Mouse (Mus musculus) hindbrain, embryonic 13.5 days (tissue): ENCODE data around the gene Hist1h2af. TPM values are rescaled to one million over a fixed set of nuclear protein-coding genes. Genes with fewer than 3 reads are reported as not detected.
"Not testable (repeated sequence)": the region's sequence is repeated elsewhere in the genome, so short reads cannot be mapped to it uniquely, and the experiment has no call there.

Source experiments
- ATAC-seq: fragments of 200-750 bp; cut with Nextera tagmentation; 2 replicates; pipeline ENCODE4 v1.8.0; 2017; ENCODE audit warnings: moderate TSS enrichment; ENCODE audit not compliant: low FRiP score
- H3K27ac ChIP-seq: fragments of 300-500 bp; sonication (generic); 2 replicates; pipeline ENCODE4 v1.5.1; 2015; ENCODE audit warnings: inconsistent platforms, mild to moderate bottlenecking, moderate library complexity
- H3K27me3 ChIP-seq: fragments of 300-500 bp; sonication (generic); 2 replicates; pipeline ENCODE4 v1.6.1; 2015; ENCODE audit warnings: mild to moderate bottlenecking, inconsistent platforms
- H3K36me3 ChIP-seq: fragments of 300-500 bp; sonication (generic); 2 replicates; pipeline ENCODE4 v1.6.1; 2015; ENCODE audit warnings: mild to moderate bottlenecking, inconsistent platforms
- H3K4me1 ChIP-seq: fragments of 300-500 bp; sonication (generic); replicated peaks from 2 replicates; pipeline ENCODE4 v1.6.1; 2015; ENCODE audit warnings: inconsistent platforms
- H3K4me2 ChIP-seq: fragments of 300-500 bp; sonication (generic); 2 replicates; pipeline ENCODE4 v1.6.1; 2015; ENCODE audit warnings: inconsistent platforms, mild to moderate bottlenecking, moderate library complexity
- H3K4me3 ChIP-seq: fragments of 300-500 bp; sonication (generic); 2 replicates; pipeline ENCODE4 v1.5.1; 2015; ENCODE audit warnings: mild to moderate bottlenecking, inconsistent platforms
- H3K9ac ChIP-seq: fragments of 300-500 bp; sonication (generic); 2 replicates; pipeline ENCODE4 v1.6.1; 2015; ENCODE audit warnings: mild to moderate bottlenecking, inconsistent platforms
- H3K9me3 ChIP-seq: fragments of 300-500 bp; sonication (generic); 2 replicates; pipeline ENCODE4 v1.6.1; 2016; ENCODE audit warnings: inconsistent platforms
- WGBS: fragments of 180-500 bp; shearing (Covaris S2); methylation state at CpG from one replicate; pipeline ENCODE4 v1.1.7; 2015; 5-methylcytosine and 5-hydroxymethylcytosine counted together
- polyA plus RNA-seq: library from polyadenylated mRNA; unstranded; fragments of >200 nt; fragmentation: Nextera tagmentation; extraction: Ambion mirVana; gene quantifications from 2 replicates; pipeline ENCODE4 v1.2.1, GENCODE M21; 2015

Gene Hist1h2af
- polyA plus RNA-seq, 1 experiment from 2014 or later = 2.4 TPM

DNA sequence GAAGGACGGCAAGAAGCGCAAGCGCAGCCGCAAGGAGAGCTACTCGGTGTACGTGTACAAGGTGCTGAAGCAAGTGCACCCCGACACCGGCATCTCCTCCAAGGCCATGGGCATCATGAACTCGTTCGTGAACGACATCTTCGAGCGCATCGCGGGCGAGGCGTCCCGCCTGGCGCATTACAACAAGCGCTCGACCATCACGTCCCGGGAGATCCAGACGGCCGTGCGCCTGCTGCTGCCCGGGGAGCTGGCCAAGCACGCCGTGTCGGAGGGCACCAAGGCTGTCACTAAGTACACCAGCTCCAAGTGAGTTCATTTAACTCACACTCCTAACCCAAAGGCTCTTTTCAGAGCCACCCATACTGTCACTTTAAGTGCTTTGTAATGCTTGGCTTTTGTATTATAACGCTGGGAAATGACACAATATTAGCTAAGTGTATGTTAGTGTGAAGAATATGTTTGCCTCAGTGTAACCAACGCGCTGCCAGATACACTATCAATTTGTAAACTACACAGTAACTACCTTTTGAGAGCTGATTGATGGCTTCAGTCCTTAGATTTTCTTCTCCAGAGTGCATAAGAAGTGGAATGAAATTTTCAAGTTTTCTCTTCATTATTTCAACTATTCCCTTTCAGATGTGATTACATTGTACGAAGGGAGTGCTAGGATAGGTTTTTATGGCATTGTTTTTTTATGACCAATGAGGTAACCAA lies 38.0 kb downstream of the Hist1h2af start:
- H3K9me3 ChIP-seq, H3K27me3 ChIP-seq, H3K36me3 ChIP-seq: not testable (repeated sequence)
- H3K4me3 ChIP-seq = peak overlapping the region; percentile 50
- peaks cover 34% of the 10 kb centered on the region for H3K4me1 ChIP-seq
- peak; percentile 1; the same call in 1 of the 2 replicates for ATAC-seq
- H3K27ac ChIP-seq = peak overlapping the region; percentile 96
- H3K4me2 ChIP-seq = peak overlapping the region; percentile 74
- H3K9ac ChIP-seq = peak overlapping the region; percentile 81
- under 1% methylated on average over 17 of the region's 34 CpGs for whole genome bisulfite sequencing

DNA sequence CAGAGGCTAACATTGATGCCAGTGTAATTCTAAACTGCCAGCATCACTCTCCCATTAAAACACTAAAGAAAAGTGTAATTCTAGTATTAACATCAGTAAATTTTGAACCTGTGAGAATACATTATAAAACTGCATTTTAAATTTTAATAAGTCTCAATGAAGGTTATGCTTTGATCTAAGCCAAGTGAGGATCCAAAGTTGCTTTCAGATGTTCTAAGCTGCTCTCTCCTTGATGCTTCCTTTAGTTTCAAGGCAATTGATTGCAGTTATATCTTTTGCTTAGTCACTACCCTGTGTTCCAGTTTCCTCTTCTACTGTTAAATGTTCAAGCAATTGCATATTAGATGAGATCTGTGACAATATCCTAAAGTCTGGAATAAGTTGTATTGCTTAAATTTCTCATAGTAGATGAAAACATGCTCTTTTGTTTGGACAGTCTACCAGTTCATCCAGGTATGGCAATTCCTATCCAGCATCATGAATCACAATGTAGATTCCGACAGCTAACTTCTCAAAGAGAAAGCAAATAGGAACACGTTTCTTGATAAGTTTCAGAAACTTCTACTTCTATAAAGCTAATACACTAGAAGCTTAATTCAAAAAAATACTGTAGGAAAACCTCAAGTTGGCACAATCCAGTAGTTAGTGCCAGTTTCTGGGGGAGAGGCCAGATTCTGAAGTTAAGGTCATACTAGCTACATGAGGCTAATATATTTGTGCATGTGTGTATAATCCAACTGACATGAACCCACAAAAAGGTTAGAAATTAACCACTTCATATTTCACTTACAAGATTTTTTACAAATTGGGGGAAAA lies 38.7 kb downstream of the Hist1h2af start:
- Histone ChIP-seq H3K27me3 (no peaks in the 10 kb centered on the region), H3K4me3 (peak overlapping the region; percentile 50), H3K27ac (peak overlapping the region; percentile 96), H3K4me1 (peaks cover 41% of the 10 kb centered on the region), H3K9me3 (no peaks in the 10 kb centered on the region), H3K36me3 (no peaks in the 10 kb centered on the region), H3K9ac (peak overlapping the region; percentile 81), H3K4me2 (peak overlapping the region; percentile 74)
- ATAC-seq = no peak
- 40% methylated on average over 2 of the region's 2 CpGs for WGBS

DNA sequence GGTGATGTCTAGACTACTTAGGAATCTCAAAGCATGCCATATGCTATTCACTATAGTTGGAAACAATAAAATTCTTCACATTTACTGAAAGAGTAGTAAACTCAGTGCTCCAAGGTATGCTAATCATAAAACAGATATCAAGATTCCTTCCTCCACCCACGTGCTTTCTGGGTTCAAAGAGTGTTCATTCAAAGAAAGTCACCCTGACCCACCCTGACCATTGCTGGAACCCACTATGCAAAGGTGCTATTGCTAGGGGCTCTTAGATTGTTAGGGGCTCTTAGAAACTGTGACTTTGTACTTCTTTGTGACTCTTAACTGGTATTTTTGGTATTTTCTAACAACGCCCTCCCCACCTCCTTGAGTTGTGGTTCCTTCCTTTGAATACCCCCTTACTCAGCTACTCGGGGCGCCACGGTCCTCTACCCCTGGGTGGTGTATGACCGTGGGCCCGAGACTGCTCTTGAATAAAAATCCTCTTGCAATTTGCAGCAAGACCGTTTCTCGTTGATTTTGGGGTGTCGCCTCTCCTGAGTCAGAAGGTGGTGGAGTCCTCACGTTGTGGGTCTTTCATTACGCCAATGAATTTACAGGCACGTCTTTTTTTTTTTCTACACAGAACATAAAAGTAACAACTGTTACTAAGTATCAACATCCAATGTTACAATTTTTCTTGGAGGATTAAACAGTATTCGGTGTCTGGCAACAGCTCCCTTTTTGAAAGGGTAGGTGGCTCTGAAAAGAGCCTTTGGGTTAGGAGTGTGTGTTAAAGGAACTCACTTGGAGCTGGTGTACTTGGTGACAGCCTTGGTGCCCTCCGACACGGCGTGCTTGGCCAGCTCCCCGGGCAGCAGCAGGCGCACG lies 39.6 kb downstream of the Hist1h2af start:
- H3K9ac ChIP-seq = peak overlapping the region; percentile 49; the same call in 1 of the 2 replicates
- WGBS = 9% methylated on average over 20 of the region's 20 CpGs
- not testable (repeated sequence) for ATAC-seq

DNA sequence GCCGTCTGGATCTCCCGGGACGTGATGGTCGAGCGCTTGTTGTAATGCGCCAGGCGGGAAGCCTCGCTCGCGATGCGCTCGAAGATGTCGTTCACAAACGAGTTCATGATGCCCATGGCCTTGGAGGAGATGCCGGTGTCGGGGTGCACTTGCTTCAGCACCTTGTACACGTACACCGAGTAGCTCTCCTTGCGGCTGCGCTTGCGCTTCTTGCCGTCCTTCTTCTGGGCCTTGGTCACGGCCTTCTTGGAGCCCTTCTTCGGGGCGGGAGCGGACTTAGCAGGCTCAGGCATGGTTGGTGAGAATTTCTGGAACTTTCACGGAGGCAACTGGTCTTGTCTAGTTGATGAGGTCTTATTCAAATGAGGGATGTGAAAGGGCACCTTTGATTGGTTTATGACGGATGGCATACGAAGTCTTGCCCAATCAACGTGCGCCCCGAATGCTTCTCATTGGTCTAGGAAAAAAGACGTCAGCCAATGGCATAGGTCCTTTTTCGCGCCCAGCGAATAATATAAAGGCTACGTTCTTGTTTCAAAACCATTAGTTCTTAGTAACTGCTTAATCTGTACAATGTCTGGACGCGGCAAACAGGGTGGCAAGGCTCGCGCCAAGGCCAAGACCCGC lies 40.3 kb downstream of the Hist1h2af start, which contains the start of the genes Hist1h2bf and Hist1h2ad:
Gene Hist1h2bf (minus strand): TSS at position 299 of the 627 bp plus-strand sequence.
Gene Hist1h2ad (plus strand): TSS at position 484 of the 627 bp plus-strand sequence.
- peaks cover 41% of the 10 kb centered on the region for H3K4me1 ChIP-seq
- not testable (repeated sequence) for H3K27me3 ChIP-seq, H3K36me3 ChIP-seq, H3K9me3 ChIP-seq
- H3K27ac ChIP-seq = peak within 1 kb of the TSS; percentile 85
- WGBS = under 1% methylated on average over 42 of the region's 42 CpGs
- peak within 1 kb of the TSS; percentile 74 for H3K4me2 ChIP-seq
- peak within 1 kb of the TSS; percentile 42 for H3K4me3 ChIP-seq
- ATAC-seq = peak; percentile 93
- peak within 1 kb of the TSS; percentile 49; the same call in 1 of the 2 replicates for H3K9ac ChIP-seq

More for the DNA sequence above, 39.6 kb downstream of the Hist1h2af start:
- H3K4me3 ChIP-seq = peak overlapping the region; percentile 50
- peak overlapping the region; percentile 74 for H3K4me2 ChIP-seq
- not testable (repeated sequence) for H3K9me3 ChIP-seq, H3K27me3 ChIP-seq, H3K36me3 ChIP-seq
- peaks cover 41% of the 10 kb centered on the region for H3K4me1 ChIP-seq
- peak overlapping the region; percentile 84 for H3K27ac ChIP-seq

DNA sequence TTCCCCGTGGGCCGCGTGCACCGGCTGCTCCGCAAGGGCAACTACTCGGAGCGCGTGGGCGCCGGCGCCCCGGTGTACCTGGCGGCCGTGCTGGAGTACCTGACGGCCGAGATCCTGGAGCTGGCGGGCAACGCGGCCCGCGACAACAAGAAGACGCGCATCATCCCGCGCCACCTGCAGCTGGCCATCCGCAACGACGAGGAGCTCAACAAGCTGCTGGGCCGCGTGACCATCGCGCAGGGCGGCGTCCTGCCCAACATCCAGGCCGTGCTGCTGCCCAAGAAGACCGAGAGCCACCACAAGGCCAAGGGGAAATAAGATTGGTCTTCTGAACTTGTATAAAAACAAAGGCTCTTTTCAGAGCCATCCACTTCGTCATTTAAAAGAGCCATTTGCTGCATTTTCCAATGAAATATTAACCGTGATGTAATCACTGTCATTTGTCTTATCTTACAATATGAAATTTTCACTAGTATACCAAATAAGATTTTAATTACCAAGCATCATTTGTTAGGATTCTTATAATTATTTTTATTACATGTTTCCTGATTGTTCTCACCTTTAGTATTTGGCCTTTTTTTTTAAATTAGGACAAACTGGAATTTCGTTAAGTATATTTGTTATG lies 41.0 kb downstream of the Hist1h2af start:
- H3K27ac ChIP-seq = peak overlapping the region; percentile 85
- H3K9ac ChIP-seq, H3K9me3 ChIP-seq, H3K27me3 ChIP-seq, H3K36me3 ChIP-seq: not testable (repeated sequence)
- H3K4me3 ChIP-seq = peak overlapping the region; percentile 42
- H3K4me2 ChIP-seq = peak overlapping the region; percentile 74
- 0% methylated on average over 13 of the region's 39 CpGs for WGBS
- H3K4me1 ChIP-seq = peaks cover 41% of the 10 kb centered on the region
- peak; percentile 8 for ATAC-seq

DNA sequence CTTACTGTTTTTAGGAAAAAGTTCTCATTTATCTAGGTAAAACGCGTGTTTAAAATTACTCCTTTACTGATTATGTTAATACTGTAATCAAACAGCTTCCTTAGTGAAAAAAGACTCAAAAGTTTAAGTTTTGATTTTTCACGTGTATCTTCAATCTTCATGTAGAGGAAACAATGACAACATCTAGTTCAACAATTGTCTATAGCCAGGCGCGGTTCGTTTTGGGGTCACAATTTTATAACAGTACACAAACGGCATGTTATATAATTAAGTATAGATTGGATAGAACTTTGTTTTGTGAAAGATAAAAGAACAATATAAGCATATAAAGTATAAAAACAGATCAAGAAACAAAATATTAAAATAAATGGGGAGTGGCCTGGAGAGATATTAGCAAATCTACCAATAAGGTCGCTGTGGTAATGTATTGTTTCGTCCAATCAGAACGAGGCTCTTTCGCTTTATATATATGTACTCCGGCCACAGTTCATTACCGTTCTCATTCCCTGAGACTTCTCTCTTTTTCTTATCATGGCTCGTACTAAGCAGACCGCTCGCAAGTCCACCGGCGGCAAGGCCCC lies 41.7 kb downstream of the Hist1h2af start, which contains the start of gene Hist1h3d:
Gene Hist1h3d (plus strand): TSS at position 493 of the 581 bp plus-strand sequence.
- WGBS = under 1% methylated on average over 18 of the region's 18 CpGs
- H3K9ac ChIP-seq = peak within 1 kb of the TSS; percentile 77
- peak; percentile 40 for ATAC-seq
- no peaks in the 10 kb centered on the region for H3K36me3 ChIP-seq
- peak within 1 kb of the TSS; percentile 85 for H3K27ac ChIP-seq
- peak within 1 kb of the TSS; percentile 42 for H3K4me3 ChIP-seq
- peak within 1 kb of the TSS; percentile 69 for H3K4me2 ChIP-seq
- no peaks in the 10 kb centered on the region for H3K27me3 ChIP-seq
- peaks cover 37% of the 10 kb centered on the region for H3K4me1 ChIP-seq
- H3K9me3 ChIP-seq = no peaks in the 10 kb centered on the region

DNA sequence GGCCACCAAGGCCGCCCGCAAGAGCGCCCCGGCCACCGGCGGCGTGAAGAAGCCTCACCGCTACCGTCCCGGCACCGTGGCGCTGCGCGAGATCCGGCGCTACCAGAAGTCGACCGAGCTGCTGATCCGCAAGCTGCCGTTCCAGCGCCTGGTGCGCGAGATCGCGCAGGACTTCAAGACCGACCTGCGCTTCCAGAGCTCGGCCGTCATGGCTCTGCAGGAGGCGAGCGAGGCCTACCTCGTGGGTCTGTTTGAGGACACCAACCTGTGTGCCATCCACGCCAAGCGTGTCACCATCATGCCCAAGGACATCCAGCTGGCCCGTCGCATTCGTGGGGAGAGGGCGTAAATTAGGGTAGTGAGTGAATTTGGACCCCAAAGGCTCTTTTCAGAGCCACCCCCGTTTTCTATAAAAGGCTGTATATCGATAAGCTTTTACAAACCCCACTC lies 42.2 kb downstream of the Hist1h2af start:
- ATAC-seq, H3K36me3 ChIP-seq, H3K27me3 ChIP-seq, H3K9me3 ChIP-seq: not testable (repeated sequence)
- peaks cover 37% of the 10 kb centered on the region for H3K4me1 ChIP-seq
- peak overlapping the region; percentile 82 for H3K27ac ChIP-seq
- peak overlapping the region; percentile 77 for H3K9ac ChIP-seq
- WGBS = under 1% methylated on average over 15 of the region's 40 CpGs
- H3K4me2 ChIP-seq = peak overlapping the region; percentile 69
- H3K4me3 ChIP-seq = peak overlapping the region; percentile 42

DNA sequence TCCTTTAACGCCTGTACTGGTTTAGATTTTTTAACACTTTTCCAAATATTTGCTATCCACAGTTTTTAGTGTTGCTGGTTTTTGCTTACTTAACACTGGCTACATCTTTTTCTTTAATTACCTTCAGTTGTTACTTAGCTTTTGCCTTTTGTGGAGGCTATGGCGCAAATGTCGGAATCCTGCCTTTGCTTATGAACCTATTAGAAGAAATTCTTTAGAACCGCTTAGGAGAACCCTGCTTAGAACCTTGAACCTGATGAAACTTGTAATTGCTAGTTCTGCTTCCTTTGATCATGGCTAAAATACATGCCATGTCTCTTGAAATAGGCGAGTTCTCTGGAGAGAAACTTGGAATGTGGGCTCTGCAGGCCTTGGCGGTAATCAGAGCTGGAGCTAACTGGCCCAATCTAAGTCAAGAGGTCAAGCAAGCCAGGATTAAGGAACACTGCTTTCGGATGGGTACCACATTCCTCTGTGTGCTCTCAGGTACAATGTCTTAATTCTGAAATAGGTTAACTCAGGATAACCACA lies 42.7 kb downstream of the Hist1h2af start:
- no peaks in the 10 kb centered on the region for H3K9me3 ChIP-seq
- no peaks in the 10 kb centered on the region for H3K36me3 ChIP-seq
- no peaks in the 10 kb centered on the region for H3K27me3 ChIP-seq
- peak overlapping the region; percentile 42 for H3K4me3 ChIP-seq
- ATAC-seq = no peak
- H3K4me2 ChIP-seq = peak overlapping the region; percentile 69
- H3K9ac ChIP-seq = peak overlapping the region; percentile 77
- peaks cover 37% of the 10 kb centered on the region for H3K4me1 ChIP-seq
- WGBS = 3% methylated on average over 7 of the region's 7 CpGs
- peak overlapping the region; percentile 82; the same call in 1 of the 2 replicates for H3K27ac ChIP-seq

DNA sequence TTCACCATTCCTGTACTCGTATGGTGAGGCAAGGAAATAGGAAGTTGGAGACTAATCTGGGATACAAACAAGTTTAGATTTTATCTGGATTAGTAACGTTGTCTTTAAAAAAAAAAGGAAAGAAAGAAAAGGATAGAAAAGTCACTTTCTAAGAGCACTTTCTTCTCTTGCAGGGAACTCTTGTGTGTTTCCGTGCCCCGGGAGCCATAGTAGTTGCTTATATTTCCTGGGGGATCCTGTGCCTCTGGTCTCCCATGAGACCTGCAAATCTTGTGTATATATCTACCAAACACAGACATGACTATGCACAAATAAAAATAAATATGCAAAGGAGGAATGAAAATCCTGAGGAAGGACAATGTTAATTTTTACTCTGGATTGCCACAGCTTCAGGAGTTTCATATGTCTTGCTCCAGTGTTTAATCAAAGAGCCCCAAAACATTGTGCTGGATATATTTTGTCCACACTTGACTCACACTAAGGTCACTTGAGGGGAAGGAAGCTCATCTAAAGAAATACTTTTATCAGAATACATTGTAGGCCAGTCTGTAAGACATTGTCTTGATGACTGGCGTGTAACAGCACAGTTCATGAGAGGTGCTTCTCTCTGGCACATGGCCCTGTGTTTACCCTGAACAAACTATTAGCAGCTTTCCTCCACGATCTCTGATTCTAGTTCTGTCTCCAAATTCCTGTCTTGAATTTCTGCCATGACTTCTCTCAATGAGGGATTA lies 43.4 kb downstream of the Hist1h2af start:
- no peak for ATAC-seq
- H3K36me3 ChIP-seq = no peaks in the 10 kb centered on the region
- H3K4me2 ChIP-seq = peak overlapping the region; percentile 69
- H3K9ac ChIP-seq = peak overlapping the region; percentile 77; the same call in 1 of the 2 replicates
- no peaks in the 10 kb centered on the region for H3K9me3 ChIP-seq
- 53% methylated on average over 6 of the region's 6 CpGs for WGBS
- H3K27me3 ChIP-seq = no peaks in the 10 kb centered on the region
- H3K4me1 ChIP-seq = peaks cover 37% of the 10 kb centered on the region
- peak overlapping the region; percentile 42; the same call in 1 of the 2 replicates for H3K4me3 ChIP-seq
- 0 out of 2 replicates have a peak overlapping the region, but pooled peaks have one; percentile 82 for H3K27ac ChIP-seq

DNA sequence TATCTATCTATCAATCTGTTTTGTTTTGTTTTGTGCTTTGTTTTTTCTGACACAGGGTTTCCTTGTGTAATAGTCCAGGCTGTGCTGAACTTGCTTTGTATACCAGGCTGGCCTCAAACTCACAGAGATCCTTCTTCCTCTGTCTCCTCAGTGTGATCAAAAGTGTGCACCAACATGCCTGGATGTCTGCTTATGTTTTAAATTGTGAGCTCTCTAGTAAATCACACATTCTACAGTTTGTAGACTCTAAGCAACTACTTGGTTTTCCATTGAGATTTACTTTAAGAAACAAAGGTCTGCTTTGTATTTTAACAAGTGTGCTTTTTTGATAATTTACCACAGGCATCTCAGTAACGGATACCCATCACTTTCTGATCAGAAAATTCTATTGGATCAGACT lies 44.1 kb downstream of the Hist1h2af start:
- no peak overlapping the region for H3K27ac ChIP-seq
- no peak overlapping the region for H3K9ac ChIP-seq
- no peaks in the 10 kb centered on the region for H3K27me3 ChIP-seq
- H3K4me1 ChIP-seq = peaks cover 36% of the 10 kb centered on the region
- H3K4me2 ChIP-seq = no peak overlapping the region
- no peak for ATAC-seq
- H3K9me3 ChIP-seq = no peaks in the 10 kb centered on the region
- WGBS = 90% methylated on average over 1 of the region's 1 CpGs
- H3K4me3 ChIP-seq = no peak overlapping the region
- H3K36me3 ChIP-seq = no peaks in the 10 kb centered on the region
